Mouse (Mus musculus) thymus, adult 18-20 months (tissue): ENCODE results near the gene Med12l.
A peak's percentile ranks its signal among the peaks of the same experiment; 100 is the strongest.

Experiments
- DNase-seq, 2 experiments: peaks; one replicate each; pipeline ENCODE4 v3.0.0; 2022; ENCODE audit warnings: mixed read lengths in 2 of 2

The Med12l gene

DNA sequence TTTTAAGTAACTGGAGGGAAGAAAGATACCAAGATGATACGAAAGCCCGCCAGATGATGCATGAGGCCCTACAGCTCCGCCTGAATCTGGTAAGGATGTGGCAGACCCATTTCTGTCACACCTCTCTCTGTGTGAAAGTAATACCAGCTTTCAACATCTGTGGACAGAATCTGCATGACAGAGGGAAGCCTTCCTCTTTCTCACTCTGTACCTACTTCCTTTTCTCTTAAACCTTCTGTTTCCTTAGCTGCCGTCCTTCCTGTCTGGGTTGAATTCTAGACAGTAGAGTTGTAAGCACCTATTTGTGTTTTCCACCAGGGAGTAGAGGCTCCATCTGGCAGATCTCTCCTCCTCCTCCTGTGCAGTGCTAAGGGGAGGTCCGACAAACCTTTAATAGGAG is 255.1 kb downstream of the Med12l start:
- DNase-seq, result peak; percentile 26 to 50

DNA sequence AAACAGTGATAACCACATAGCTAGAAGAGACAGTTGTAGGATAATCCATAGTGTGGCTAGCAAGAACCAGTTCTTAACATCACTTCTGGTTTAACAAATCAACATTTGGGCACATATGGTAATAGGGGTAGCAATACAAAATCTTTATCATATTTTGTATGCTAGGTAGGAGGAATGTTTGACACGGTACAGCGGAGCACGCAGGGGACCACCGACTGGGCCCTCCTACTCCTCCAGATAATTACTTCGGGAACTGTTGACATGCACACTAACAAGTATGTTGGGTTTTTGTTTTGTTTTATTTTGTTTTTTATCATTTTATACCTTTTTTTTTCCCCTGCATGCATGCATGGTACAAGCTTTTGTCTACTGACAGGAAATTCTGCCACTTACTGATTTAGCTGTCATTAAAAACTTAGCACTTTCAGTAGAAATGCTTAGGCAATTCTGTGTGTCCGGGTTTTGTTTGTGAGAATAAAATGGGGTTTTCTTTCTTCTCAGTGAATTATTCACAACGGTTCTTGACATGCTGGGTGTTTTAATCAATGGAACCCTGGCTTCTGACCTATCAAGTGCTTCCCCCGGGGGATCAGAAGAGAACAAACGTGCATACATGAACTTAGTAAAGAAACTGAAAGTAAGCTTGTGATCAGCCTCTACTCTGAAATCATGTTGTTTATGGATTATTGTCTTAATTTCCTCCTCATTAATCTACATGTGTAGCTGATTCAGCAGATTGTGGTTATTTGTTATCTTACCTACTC is 256.3 kb downstream of the Med12l start:
- no peak for DNase-seq

- DNase-seq, result no peak
These were observed 257.1 kb downstream of the Med12l start, which contains the start of gene P2ry12 for GRCm38 (mm10) chr3:59262704-59263103. TSS of gene P2ry12 (minus strand) at chr3:59262871.

DNA sequence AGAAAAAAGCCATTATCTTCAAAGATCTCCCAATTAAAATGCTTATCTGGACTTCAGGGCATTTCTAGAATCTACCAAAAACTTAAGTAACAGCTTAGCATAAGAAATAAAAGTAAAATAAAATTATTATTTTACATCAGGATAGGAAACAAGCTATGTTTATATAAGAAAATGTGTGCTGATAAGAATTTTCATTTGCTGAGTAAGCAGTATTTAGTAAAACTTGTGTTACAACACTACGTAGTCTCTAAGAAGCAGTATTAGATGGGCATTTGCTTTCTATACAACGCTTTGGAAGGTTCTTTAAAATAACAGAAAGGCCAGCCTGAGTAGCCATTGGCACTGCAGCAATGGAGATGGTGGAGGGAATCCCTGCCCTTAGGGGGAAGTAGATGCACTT is 257.8 kb downstream of the Med12l start:
- no peak for DNase-seq

- no peak for DNase-seq
These were observed 258.4 kb downstream of the Med12l start for GRCm38 (mm10) chr3:59263988-59264387.

- DNase-seq, result no peak
These were observed 265.2 kb downstream of the Med12l start for GRCm38 (mm10) chr3:59270811-59271210.

- DNase-seq, result no peak
These were observed 272.1 kb downstream of the Med12l start for GRCm38 (mm10) chr3:59277502-59278253.

- DNase-seq, result no peak
These were observed 272.6 kb downstream of the Med12l start for GRCm38 (mm10) chr3:59278254-59278533.

GRCm38 (mm10) chr3:59278620-59279019 is 273.0 kb downstream of the Med12l start:
- DNase-seq, result no peak

DNA sequence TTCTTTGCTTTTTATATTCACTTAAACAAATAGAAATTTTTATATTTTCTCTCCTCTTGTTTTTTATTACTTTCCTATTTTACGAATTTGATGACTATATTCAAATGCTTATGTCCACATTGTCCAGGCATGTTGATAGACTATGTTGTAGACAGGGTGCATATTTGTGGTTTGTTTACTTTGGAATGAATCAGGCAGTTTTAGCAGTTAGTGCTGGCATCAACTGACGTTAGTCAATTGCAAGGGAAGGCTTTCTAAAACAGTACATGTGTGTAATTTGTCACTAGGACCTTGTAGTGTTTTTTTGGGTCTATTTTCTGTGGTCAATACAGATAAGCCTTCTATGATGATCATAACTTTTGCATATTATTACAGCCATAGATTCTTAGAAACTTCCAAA is 284.9 kb downstream of the Med12l start:
- no peak for DNase-seq

- no peak for DNase-seq
These were observed 288.0 kb downstream of the Med12l start for GRCm38 (mm10) chr3:59293437-59294199.

- DNase-seq, result no peak
These were observed 290.3 kb downstream of the Med12l start for GRCm38 (mm10) chr3:59295699-59296562.

DNA sequence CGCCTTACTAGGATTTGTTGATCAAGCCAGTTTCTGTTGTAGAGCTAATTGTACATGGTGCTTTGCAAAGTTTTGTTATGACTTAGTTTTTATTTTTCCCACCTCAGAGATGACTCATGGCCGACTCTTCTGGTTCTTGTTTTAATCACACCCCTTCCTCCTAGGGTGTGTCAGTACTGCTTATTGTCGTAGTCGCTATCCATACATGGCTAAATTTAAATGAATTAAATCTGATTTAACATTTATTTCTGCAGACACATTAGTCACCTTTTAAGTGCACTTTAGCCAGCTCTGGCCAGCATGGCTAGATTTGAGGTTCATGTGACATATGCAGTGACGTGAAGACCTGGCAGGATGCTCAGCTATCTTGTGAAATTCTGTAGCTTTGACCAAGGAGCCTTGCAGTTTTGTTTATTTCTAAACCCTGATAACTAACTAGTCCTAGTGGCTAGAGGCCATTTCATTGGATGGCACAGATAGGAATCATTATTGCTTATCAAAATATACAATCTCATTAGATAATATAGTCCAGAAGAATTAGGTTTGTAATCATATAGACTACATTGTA is 291.0 kb downstream of the Med12l start:
- no peak for DNase-seq

DNA sequence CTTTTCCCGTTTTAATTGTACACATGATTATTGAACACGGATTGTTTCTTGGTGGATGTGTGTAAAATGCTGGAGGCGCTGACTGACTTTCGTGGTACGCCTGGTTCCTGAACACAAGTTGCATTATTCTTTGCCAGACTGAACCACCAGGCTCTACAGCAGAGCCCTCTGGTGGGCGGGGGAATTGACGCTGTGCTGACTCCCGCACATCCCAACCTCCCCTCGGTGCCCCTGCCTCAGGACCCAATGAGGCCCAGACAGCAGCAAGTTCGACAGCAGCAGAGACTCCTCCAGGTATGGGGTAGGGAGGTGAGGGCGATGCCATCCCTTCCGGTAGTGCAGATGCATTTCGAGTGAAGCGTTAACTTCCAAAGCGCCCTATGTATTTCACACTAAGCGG is 292.0 kb downstream of the Med12l start:
- no peak for DNase-seq

GRCm38 (mm10) chr3:59304944-59305343 is 299.3 kb downstream of the Med12l start:
- no peak for DNase-seq

GRCm38 (mm10) chr3:59305518-59305917 is 299.9 kb downstream of the Med12l start:
- DNase-seq, result no peak

GRCm38 (mm10) chr3:59312610-59313009 is 307.0 kb downstream of the Med12l start:
- DNase-seq, result no peak

DNA sequence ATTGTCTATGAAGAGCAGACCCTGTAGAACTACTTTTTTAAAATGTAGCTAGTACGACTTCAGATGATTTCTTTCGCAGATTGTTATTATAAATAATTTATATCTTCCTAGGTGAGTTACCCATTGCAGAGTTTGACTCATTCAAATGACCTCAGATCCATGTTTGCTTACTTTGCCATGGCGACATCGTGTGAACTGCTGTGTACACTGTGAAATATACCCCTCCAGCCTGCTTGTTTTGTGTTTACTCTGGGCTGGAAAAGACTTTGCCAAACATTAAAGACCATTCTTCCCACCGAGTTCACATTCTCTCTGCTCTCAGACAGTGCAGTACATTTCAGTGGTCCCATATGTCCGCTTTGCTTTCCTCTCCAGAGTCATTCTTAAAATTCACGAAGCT is 310.5 kb downstream of the Med12l start:
- DNase-seq, result no peak

- DNase-seq, result peak in 1 of 2 experiments; percentile 38
These were observed 315.8 kb downstream of the Med12l start for GRCm38 (mm10) chr3:59321278-59321876.

GRCm38 (mm10) chr3:59328526-59328925 is 322.9 kb downstream of the Med12l start:
- DNase-seq, result no peak

DNA sequence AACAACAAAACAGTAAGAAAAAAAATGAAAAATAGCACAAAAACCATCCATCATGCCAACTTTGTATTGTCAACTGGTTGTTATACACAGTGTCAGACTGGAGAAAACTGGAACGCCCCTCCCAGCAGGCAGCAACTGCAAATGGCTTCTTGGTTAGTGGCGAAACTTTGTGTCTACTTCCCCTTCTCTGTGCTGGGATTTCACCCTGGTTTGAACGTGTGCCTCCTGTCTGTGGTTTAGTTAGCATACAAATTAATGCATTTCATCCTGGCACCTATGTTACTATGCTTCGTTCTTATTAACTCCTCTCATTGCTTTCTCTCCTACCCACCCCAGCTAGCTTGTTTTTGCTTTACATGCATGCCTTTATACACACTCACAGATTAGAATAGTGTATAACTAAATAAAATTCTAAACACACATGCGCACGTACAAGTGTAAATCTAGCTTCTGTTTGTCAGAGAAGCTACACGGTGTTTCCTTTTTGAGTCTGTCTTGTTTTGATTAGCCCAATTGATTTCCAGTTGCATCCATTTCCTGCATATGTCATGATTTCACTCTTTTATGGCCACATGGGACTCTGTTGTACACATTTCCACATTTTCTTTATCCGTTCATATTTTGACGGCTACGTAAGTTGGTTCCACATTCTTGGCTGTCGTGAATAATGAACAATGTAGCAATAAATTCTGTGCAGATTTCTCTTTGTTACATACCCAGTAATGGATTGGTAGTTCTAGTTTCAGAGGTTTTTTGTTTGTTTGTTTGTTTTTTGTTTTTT is 336.2 kb downstream of the Med12l start:
- no peak for DNase-seq
